Mouse (Mus musculus): ENCODE measurements around the gene Gid4.

DNA sequence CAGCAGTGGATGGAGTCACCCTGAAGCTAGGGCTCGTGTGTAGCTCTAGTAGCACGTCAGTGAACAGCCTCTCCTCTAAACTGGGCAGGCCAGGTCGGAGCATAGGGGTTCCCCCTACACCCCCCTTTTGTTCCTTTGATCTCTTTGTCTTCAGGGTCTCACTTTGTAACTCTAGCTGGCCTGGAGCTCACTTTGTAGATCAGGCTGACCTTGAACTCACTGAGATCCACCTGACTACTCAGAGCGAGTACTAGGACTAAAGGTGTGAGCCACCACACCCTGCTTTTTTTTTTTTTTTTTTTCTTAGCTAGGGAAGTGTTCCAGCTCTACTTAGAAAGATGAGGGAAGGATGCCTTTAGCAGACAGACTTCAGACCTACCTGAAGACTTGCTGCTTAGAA, 27.1 kb downstream of the Gid4 start:
- TF ChIP-seq POLR2A (IDR thresholded peaks at IDR 0.05; ENCODE audit: borderline replicate concordance, extremely low read depth, low read depth, low read length) (no peak), CTCF (IDR thresholded peaks at IDR 0.05; ENCODE audit: insufficient read depth, low read length) (no peak)

Measured in lung, adult 2 months (tissue).